Mouse (Mus musculus) bone marrow, adult 2 months (tissue): ENCODE measurements around the gene BC030870.

Experiments
- CTCF ChIP-seq: fragments of 200-500 bp; IDR thresholded peaks from 2 replicates; pipeline ENCODE4 v1.5.1; 2011; ENCODE audit warnings: low read length, control low read depth; ENCODE audit not compliant: control insufficient read depth, insufficient read depth
- POLR2A ChIP-seq: fragments of 200-500 bp; IDR thresholded peaks from 2 replicates; pipeline ENCODE4 v1.6.1; 2011; ENCODE audit warnings: low read depth, mild to moderate bottlenecking, control low read depth, low read length, borderline replicate concordance; ENCODE audit not compliant: control insufficient read depth

- no peak for TF ChIP-seq POLR2A
- no peak for TF ChIP-seq CTCF
Measured at GRCm38 (mm10) chr8:65085680-65086079, 43.7 kb downstream of the BC030870 start.
